Mouse (Mus musculus) 416B (cell line): ENCODE results near the gene Vezt.
A peak's percentile ranks its signal among the peaks of the same experiment; 100 is the strongest.

Experiments used
- DNase-seq: peaks from one replicate; pipeline ENCODE4 v3.0.0; 2011; ENCODE audit warnings: low read depth

Vezt gene

DNA sequence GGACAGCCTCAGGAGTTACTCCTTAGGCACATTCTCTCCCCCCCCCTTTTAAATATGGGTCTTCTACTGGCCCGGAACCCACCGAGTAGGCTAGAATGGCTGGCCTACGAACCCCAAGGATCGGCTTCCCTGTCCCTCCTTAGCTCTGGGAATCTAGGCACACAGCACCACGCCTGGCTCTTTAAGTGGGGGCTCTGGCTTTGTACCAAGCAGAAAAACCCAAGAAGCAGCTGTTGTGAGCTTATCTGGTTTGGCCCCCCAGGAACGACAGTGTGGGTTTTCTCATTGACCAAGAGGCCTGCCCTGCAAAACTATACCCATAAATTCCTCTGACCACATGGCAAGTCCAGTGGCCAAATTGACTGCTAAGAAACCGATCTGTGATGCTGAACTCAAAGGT lies 82.1 kb downstream of the Vezt start:
- DNase-seq: no peak

GRCm38 (mm10) chr10:93950991-93951390 lies 84.6 kb downstream of the Vezt start:
- DNase-seq: no peak

DNA sequence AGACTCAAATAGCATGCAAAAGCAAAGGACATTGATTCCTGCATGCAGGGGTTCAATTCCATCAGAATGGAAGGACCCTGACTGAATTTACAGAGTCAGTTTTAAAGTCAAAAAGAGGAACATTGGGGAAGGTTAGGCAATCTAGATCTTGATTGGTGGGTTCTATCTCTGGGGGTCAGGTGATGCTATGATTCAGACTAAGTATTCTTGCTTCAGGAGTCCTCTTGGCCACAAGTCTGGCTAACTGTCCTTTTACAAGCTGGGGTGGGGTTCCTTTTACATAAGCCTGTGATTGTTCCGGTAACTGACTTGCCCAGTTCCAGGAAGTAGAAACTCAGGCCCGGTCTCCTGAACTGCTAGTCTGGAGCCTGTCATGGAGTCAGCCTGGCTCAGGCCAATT lies 85.7 kb downstream of the Vezt start:
- DNase-seq: peak; percentile 86

GRCm38 (mm10) chr10:93945843-93946499 lies 89.6 kb downstream of the Vezt start:
- DNase-seq: peak; percentile 61

GRCm38 (mm10) chr10:93945364-93945763 lies 90.3 kb downstream of the Vezt start:
- DNase-seq: peak; percentile 62

- no peak for DNase-seq
Observed at GRCm38 (mm10) chr10:93944241-93944640, 91.4 kb downstream of the Vezt start.

DNA sequence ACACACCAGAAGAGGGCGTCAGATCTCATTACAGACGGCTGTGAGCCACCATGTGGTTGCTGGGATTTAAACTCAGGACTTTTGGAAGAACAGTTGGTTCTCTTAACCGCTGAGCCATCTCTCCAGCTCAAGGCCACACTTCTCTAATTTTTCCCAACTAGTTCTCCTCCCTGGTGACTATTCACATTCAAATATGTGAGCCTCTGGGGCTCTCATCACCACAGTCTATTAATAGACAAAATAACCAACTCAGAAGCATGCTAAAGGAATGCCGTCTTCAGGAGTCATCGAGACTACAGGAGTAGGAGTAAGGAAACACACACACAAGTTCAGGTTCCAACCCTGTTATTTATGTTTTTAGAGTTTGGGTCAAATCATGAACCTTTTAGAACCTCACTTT lies 95.3 kb downstream of the Vezt start:
- DNase-seq: no peak

GRCm38 (mm10) chr10:93939676-93940075 lies 95.9 kb downstream of the Vezt start:
- no peak for DNase-seq

GRCm38 (mm10) chr10:93938844-93939271 lies 96.8 kb downstream of the Vezt start:
- no peak for DNase-seq

GRCm38 (mm10) chr10:93933980-93934379 lies 101.6 kb downstream of the Vezt start:
- peak; percentile 87 for DNase-seq

DNA sequence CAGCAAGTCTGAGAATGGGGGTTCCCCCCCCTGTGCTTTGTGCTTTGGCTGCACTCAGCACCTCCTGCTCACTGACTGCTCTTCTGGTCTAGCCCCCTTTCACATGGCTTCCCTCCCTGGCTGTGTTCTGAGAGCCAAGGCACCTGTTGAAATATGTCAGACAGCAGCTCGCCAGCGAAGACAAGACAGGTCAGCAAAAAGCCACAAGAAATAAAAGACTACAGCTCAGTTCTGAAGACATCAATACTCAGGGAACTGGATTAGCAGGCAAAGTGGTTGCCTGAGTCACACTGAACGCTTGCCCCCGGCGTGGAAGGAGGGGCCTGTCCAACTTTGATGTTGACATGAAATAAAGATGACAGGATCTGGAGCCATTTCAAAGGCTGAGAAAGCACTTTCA lies 102.8 kb downstream of the Vezt start:
- peak; percentile 53 for DNase-seq

GRCm38 (mm10) chr10:93932020-93932419 lies 103.6 kb downstream of the Vezt start:
- no peak for DNase-seq

DNA sequence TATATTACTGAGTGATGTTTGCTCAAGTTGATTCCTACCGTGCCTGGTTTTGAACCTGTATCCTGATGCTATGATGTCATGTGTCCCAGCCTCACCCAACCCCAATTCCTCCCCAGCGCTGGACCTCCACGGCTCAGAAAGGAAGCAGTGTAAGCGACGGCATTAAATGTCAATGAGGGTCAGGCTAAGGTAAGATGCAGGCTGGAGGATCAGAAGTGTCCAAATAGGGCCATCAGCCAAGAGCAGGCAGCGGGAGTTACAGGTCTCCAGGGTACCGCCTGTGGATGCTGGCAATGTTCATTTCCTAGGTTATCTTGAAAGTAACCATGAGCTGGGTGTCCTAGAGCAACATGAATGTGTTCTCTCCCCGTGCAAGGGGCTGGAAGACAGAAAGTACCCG lies 104.2 kb downstream of the Vezt start:
- no peak for DNase-seq

DNA sequence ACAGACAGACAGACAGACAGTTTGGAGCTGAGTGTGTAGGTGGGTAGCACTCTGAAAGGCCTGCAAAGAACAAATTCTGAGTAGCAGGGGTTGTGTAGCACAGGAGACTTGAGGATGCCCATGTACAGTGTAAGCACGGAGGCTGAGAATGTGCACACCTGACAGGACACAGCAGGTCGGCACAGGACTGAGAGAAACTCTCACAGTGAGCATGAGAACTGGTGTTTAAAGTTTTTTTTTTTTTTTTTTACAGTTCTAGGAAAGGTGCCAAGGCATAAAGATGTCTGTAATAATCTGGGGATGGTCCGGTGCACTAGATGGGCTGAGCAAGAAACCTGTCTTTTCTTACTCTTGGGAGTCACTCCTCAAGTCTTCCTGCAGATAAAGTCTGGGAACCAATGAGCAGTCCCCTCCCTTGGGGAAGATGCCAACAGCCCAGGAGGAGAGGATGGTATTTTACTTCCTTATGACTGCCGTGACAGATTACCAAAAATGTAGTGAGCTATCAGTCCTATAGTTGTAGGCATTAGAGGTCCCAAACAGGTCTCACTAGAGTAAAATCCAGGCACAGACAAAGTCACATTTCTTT lies 105.3 kb downstream of the Vezt start:
- no peak for DNase-seq

DNA sequence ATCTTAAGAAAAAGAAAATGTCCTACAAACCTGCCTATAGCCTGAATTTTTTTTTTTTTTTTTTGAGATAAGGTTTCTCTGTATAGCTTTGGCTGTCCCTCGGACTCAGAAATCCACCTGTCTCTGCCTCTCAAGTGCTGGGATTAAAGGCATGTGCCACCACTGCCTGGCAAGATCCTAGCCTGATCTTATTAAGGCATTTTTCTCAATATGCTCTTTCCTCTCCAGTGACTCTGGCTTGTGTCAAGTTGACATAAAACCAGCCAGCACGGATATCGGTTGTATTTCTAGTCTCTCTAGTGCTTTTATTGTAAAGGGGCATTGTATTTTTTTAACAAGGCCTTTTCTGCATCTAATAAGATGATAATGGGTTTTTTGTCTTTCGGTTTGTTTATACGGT lies 111.0 kb downstream of the Vezt start:
- DNase-seq: no peak

GRCm38 (mm10) chr10:93921160-93921559 lies 114.5 kb downstream of the Vezt start:
- no peak for DNase-seq

- DNase-seq: no peak
Observed at GRCm38 (mm10) chr10:93919227-93919626, 116.4 kb downstream of the Vezt start.

- DNase-seq: peak; percentile 72
Observed at GRCm38 (mm10) chr10:93918701-93919100, 116.9 kb downstream of the Vezt start.

GRCm38 (mm10) chr10:93918087-93918486 lies 117.5 kb downstream of the Vezt start:
- peak; percentile 45 for DNase-seq

DNA sequence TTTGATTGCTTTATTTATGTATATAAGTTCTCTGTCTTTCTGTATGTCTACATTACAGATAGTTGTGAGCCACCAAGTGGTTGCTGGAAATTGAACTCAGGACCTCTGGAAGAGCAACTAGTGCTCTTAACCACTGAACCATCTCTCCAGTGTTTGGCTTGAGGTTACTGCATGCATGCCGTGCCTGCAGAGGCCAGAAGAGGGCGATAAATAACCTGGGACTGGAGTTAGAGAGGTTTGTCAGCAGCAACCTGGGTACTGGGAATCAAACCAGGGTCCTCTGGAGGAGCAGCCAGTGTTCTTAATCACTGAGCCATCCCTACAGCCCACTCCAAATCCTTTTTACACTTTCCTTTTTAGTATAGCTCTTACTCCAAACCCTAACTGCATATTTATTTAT lies 118.8 kb downstream of the Vezt start:
- DNase-seq: peak; percentile 26

DNA sequence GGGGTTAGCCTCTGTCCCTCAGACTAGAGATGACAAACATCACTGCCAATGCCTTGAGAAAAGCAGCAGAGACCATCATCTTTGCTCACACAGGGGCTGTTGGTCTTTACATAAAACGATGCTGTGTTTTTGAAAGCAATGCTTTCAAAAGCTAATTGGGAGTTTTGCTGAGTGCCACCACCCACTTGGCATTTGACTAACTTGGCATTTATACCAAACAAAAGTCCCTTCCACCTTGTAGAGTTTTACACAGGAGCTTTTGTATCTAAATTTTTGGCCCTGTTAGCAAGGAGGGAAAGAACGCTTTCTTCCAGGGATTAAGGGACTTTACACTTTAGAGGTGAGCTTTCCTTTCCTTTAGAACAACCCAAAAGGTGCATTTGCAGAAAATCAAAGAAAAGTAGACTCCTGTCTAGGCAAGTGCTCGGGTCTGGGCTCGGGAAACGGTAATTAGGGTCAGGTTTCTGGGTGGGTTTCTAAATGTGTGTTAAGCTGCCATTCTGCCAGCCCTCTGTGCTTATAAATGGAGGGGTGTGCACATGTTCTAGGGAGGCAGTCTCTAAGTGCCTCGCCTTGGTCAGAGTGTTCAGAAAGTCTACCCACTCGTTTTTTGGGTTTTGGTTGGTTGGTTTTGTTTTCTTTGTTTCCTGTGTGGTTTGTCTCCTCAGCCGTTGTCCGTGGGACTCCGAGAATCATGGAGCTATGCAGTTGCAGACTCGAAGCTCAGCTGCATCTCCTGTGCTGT lies 119.9 kb downstream of the Vezt start:
- DNase-seq: peak; percentile 33

- peak; percentile 35 for DNase-seq
Observed at GRCm38 (mm10) chr10:93913525-93913924, 122.1 kb downstream of the Vezt start.

DNA sequence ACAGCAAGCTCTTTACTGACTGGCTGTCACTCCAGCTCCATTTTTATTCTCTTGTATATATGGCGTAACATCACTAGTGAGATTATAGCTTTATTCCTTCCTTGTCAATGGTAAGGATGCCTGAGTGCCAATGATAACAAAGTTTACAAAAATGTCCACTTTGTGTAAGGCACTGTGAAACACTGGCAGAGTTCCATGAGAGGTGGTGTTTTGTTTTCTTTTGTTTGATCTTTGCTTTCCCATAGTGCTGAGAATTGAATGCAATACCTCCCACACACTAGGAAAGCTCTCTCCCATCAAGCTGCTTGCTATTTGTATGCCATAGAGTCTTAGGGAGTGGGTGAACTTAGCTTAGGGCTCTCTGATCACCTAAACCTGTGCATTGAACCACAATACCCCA lies 122.7 kb downstream of the Vezt start:
- no peak for DNase-seq
